Comparison of ENCODE assay signal across 28 mouse cellular contexts in the genomic region with DNA sequence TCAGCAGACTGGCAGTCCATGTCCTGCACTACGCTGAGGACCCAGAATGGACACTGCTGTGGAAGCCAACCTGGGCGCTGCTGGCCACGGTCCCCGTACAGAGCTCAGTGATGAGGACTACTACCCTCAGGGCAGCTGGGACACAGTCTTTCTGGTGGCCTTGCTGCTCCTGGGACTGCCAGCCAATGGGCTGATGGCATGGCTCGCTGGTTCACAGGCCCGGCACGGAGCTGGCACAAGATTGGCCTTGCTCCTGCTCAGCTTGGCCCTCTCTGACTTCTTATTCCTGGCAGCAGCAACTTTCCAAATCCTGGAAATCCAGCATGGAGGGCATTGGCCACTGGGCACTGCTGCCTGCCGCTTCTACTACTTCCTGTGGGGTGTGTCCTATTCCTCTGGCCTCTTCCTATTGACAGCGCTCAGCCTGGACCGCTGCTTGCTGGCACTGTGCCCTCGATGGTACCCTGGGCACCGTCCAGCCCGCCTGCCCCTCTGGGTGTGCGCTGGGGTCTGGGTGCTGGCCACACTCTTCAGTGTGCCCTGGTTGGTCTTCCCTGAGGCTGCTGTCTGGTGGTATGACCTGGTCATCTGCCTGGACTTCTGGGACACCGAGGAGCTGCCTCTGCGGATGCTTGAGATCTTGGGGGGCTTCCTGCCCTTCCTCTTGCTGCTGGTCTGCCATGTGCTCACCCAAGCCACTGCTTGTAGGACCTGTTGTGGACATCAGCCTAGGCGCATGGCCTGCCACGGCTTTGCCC. TPM values are rescaled to one million over a fixed set of nuclear protein-coding genes. Genes with fewer than 3 reads are reported as not detected.
DNase-seq lines count a peak whose midpoint lies in the region; ATAC-seq and TF ChIP-seq lines count a peak whose summit lies in the region.
"Had no signal": no experiment of that assay in that cellular context is flagged by ENCODE, and none has a peak within 500 bp of the region (broad histone marks: within the 10 kb centered on the region; RNA-seq: fewer than 3 reads in every experiment).

No protein-coding gene starts in this region.

- H3K27me3 ChIP-seq in kidney, embryonic 14.5 days (ENCODE audit: control insufficient read depth, insufficient read depth, low read length): no peaks in the 10 kb centered on the region
- no peaks in the 10 kb centered on the region for H3K27me3 ChIP-seq in spleen, adult 2 months (ENCODE audit: control insufficient read depth, insufficient read depth, low read length)
- H3K27me3 ChIP-seq: hindbrain, embryonic 15.5 days; limb, embryonic 15.5 days; midbrain, embryonic 15.5 days; Patski had no signal

- ATAC-seq in kidney, embryonic 14.5 days (ENCODE audit: low FRiP score, low TSS enrichment): no peak
- ATAC-seq: forebrain, postnatal 0 days; liver, postnatal 0 days; midbrain, embryonic 15.5 days; Patski had no signal

- 92% methylated on average over 18 of the region's 18 CpGs for WGBS in kidney, embryonic 14.5 days
- WGBS in spleen, adult 2 months: 90% methylated on average over 18 of the region's 18 CpGs

- no peak overlapping the region for H3K4me2 ChIP-seq in kidney, embryonic 14.5 days (replicated peaks; ENCODE audit: low read depth, low read length)
- H3K4me2 ChIP-seq: heart, embryonic 13.5 days; hindbrain, embryonic 15.5 days; limb, embryonic 15.5 days; midbrain, embryonic 15.5 days had no signal

- H3K27ac ChIP-seq in kidney, embryonic 14.5 days (ENCODE audit: low read depth, low read length): no peak overlapping the region
- H3K27ac ChIP-seq in spleen, adult 2 months (ENCODE audit: insufficient read depth, low read length): 0 out of 2 replicates have a peak overlapping the region, but pooled peaks have one; percentile 2
- H3K27ac ChIP-seq: heart, embryonic 13.5 days; hindbrain, embryonic 15.5 days; limb, embryonic 15.5 days; midbrain, embryonic 15.5 days had no signal

- no peaks in the 10 kb centered on the region for H3K36me3 ChIP-seq in kidney, embryonic 14.5 days (ENCODE audit: control insufficient read depth, insufficient read depth, low read length)
- no peaks in the 10 kb centered on the region for H3K36me3 ChIP-seq in spleen, adult 2 months (ENCODE audit: control insufficient read depth, insufficient read depth, low read length)
- H3K36me3 ChIP-seq: heart, embryonic 13.5 days; hindbrain, embryonic 15.5 days; limb, embryonic 15.5 days; midbrain, embryonic 15.5 days had no signal

- H3K9me3 ChIP-seq in kidney, embryonic 14.5 days (ENCODE audit: control insufficient read depth, low read length): no peaks in the 10 kb centered on the region
- H3K9me3 ChIP-seq: hindbrain, embryonic 15.5 days; limb, embryonic 15.5 days; megakaryocyte, embryonic 14.5 days; midbrain, embryonic 15.5 days had no signal

- intact Hi-C loops in heart, postnatal 10 days (cut with DNase I): no loop called here

- DNase-seq in adrenal gland, postnatal 10 days: peak; percentile 59
- DNase-seq in adrenal gland, postnatal 14 days: no peak
- peak; percentile 92 for DNase-seq in heart, adult 11 months
- no peak for DNase-seq in heart, postnatal 10 days
- DNase-seq in kidney, adult 8-10 months: peak; percentile 46 to 62
- DNase-seq in spleen, adult 2 months (ENCODE audit: low read depth in 1 of 2, low spot score in 2 of 2): no peak
- no peak for DNase-seq in spleen, postnatal 14 days (ENCODE audit: low spot score in 2 of 2)
- DNase-seq: adrenal gland, postnatal 36 days; cerebellum, adult 8-10 months; embryo, embryonic 11 days; forebrain, postnatal 0 days; heart, postnatal 36 days; liver, postnatal 0 days; thymus, adult 2 months had no signal

- peaks cover under 1% of the 10 kb centered on the region for H3K4me1 ChIP-seq in kidney, embryonic 14.5 days (ENCODE audit: control insufficient read depth, insufficient read depth, low read length)
- peaks cover 54% of the 10 kb centered on the region for H3K4me1 ChIP-seq in spleen, adult 2 months (ENCODE audit: control insufficient read depth, insufficient read depth, insufficient read length)

- no peak overlapping the region for H3K9ac ChIP-seq in kidney, embryonic 14.5 days (ENCODE audit: low read depth, low read length)
- H3K9ac ChIP-seq: forebrain, postnatal 0 days; heart, embryonic 13.5 days; hindbrain, embryonic 15.5 days; limb, embryonic 15.5 days; liver, postnatal 0 days; midbrain, embryonic 15.5 days had no signal

- no peak overlapping the region for H3K4me3 ChIP-seq in kidney, embryonic 14.5 days (ENCODE audit: low read length)
- no peak overlapping the region for H3K4me3 ChIP-seq in spleen, adult 2 months (ENCODE audit: extremely low read depth, insufficient read depth, insufficient read length)
- H3K4me3 ChIP-seq: heart, embryonic 13.5 days; hindbrain, embryonic 15.5 days; limb, embryonic 15.5 days; megakaryocyte, embryonic 14.5 days; midbrain, embryonic 15.5 days; myocyte had no signal

- TF ChIP-seq POLR2A in spleen, adult 2 months (IDR thresholded peaks at IDR 0.05; ENCODE audit: low read depth, low read length): no peak

- no peak for TF ChIP-seq CTCF in spleen, adult 2 months (IDR thresholded peaks at IDR 0.05; ENCODE audit: extremely low read depth, insufficient read depth, insufficient read length, insufficient replicate concordance)

RNA-seq across cellular contexts. Expression of a gene that starts 1.2 kb away (rescaled TPM):
- total RNA-seq in adrenal gland, postnatal 10 days (2021): 1 to 10 TPM in 1 of 2 experiments, under 1 TPM in 1; 0.69 to 1.9 TPM
- 1.7 and 2.4 TPM in 2 replicates for total RNA-seq in adrenal gland, postnatal 14 days (2021)
- not detected for total RNA-seq in heart, postnatal 10 days (2021)
- polyA plus RNA-seq in kidney, embryonic 14.5 days (2014; fragmentation: Nextera tagmentation; extraction: Ambion mirVana): 0.06 and 0.09 TPM in 2 replicates
- 1.9 and 2.2 TPM in 2 replicates for polyA plus RNA-seq in spleen, adult 2 months (2012; rRNA removed)
- total RNA-seq: forebrain, postnatal 0 days; layer of hippocampus, postnatal 14 days had no signal
- polyA plus RNA-seq: embryonic facial prominence, embryonic 14.5 days; heart, embryonic 13.5 days; stomach, embryonic 14.5 days had no signal

RNA-seq across cellular contexts. Expression of a gene that starts 3.0 kb away (rescaled TPM):
- not detected for total RNA-seq in adrenal gland, postnatal 10 days (2021)
- 0.08 TPM in 1 of 2 replicates, not detected in the other for total RNA-seq in adrenal gland, postnatal 14 days (2021)
- not detected for total RNA-seq in heart, postnatal 10 days (2021)
- not detected in 2 replicates for polyA plus RNA-seq in kidney, embryonic 14.5 days (2014; fragmentation: Nextera tagmentation; extraction: Ambion mirVana)
- polyA plus RNA-seq in spleen, adult 2 months (2012; rRNA removed): 0.09 and 0.11 TPM in 2 replicates
- total RNA-seq: heart, postnatal 36 days; layer of hippocampus, postnatal 14 days; left cerebral cortex, postnatal 10 days had no signal
- polyA plus RNA-seq: forebrain, postnatal 0 days; heart, embryonic 13.5 days; large intestine, adult 2 months; limb, embryonic 15.5 days; liver, postnatal 0 days; myocyte; neural tube, embryonic 14.5 days; Patski; stomach, embryonic 14.5 days had no signal

RNA-seq across cellular contexts. Expression of a gene that starts 5.8 kb away (rescaled TPM):
- 100 to 1,000 TPM; 185 to 193 TPM for total RNA-seq in adrenal gland, postnatal 10 days (2021)
- total RNA-seq in adrenal gland, postnatal 14 days (2021): 183 and 193 TPM in 2 replicates
- total RNA-seq in heart, postnatal 10 days (2021): 10 to 100 TPM; 87.2 to 90.7 TPM
- 132 and 156 TPM in 2 replicates for polyA plus RNA-seq in kidney, embryonic 14.5 days (2014; fragmentation: Nextera tagmentation; extraction: Ambion mirVana)
- polyA plus RNA-seq in spleen, adult 2 months (2012; rRNA removed): 386 and 394 TPM in 2 replicates

RNA-seq across cellular contexts. Expression of a gene that starts 10.8 kb away (rescaled TPM):
- 10 to 100 TPM; 11.5 to 14.0 TPM for total RNA-seq in adrenal gland, postnatal 10 days (2021)
- total RNA-seq in adrenal gland, postnatal 14 days (2021): 4.4 and 27.5 TPM in 2 replicates
- 1 to 10 TPM; 1.6 to 2.2 TPM for total RNA-seq in heart, postnatal 10 days (2021)
- polyA plus RNA-seq in kidney, embryonic 14.5 days (2014; fragmentation: Nextera tagmentation; extraction: Ambion mirVana): 0.57 and 0.80 TPM in 2 replicates
- 631 and 1,026 TPM in 2 replicates for polyA plus RNA-seq in spleen, adult 2 months (2012; rRNA removed)

RNA-seq across cellular contexts. Expression of a gene that starts 16.9 kb away (rescaled TPM):
- 10 to 100 TPM; 71.5 to 73.4 TPM for total RNA-seq in adrenal gland, postnatal 10 days (2021)
- total RNA-seq in adrenal gland, postnatal 14 days (2021): 81.3 and 94.1 TPM in 2 replicates
- total RNA-seq in heart, postnatal 10 days (2021): 10 to 100 TPM; 47.7 to 62.6 TPM
- 92.0 and 97.5 TPM in 2 replicates for polyA plus RNA-seq in kidney, embryonic 14.5 days (2014; fragmentation: Nextera tagmentation; extraction: Ambion mirVana)
- polyA plus RNA-seq in spleen, adult 2 months (2012; rRNA removed): 85.3 and 99.6 TPM in 2 replicates

Comparison
In these comparisons a context has a peak if more than half of its experiments do, and no peak if none do; other contexts are left out.
1. DNase-seq: peak in adrenal gland, postnatal 10 days (single experiment), heart, adult 11 months (single experiment) and kidney, adult 8-10 months (2 of 2); none in adrenal gland, postnatal 14 days (single experiment), heart, postnatal 10 days (0 of 2), spleen, adult 2 months (0 of 2) and spleen, postnatal 14 days (0 of 2).